Mouse (Mus musculus): ENCODE results near the gene Ckap4.

DNA sequence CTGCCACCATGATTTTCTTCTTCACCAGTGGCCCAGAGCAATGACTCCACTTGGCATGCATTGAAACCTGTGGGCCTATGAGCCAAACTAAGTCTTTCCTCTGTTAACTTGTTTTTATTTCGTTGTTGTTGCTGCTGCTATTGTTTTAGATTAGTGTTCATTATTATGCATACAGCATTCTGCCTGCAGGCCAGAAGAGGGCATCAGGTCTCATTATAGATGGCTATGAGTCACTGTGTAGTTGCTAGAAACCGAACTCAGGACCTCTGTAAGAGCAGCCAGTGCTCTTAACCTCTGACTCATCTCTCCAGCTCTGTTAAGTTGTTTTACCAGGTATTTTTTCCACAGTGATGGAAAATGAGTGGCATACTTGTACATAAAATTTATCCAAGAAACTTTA is 50.8 kb downstream of the Ckap4 start:
- TF ChIP-seq CTCF (IDR thresholded peaks at IDR 0.05; ENCODE audit: low read depth): no peak
- TF ChIP-seq EP300 (IDR thresholded peaks at IDR 0.05; ENCODE audit: low read depth): no peak

Measured in heart, postnatal 0 days (tissue).